Mouse (Mus musculus): ENCODE measurements around the gene Tppp3. TPM values are rescaled to one million over a fixed set of nuclear protein-coding genes. Genes with fewer than 3 reads are reported as not detected.

Gene Tppp3
- polyA plus RNA-seq, 1 experiment from 2014 or later = 38.7 TPM

DNA sequence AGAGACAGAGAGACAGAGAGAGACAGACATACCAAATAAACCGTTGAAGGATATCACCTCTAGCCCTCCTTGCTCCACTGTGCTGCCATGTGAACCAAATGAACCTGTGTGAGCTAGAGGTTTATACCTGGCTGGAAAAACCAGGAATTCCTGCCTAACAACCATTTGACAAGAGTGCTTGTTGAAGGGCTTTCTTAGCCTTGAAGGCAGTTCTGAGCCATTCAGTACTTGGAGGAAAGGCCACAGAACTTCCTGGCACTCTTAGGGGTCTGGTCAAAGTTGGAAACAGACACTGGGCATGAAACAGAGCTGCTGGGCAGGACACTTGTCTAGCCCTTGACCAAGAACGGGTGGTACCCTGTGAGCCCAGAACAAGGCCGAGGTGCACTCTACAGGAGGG, 23.2 kb upstream of the Tppp3 start:
- H3K4me2 ChIP-seq (ENCODE audit: low read depth, low read length) = no peak overlapping the region
- H3K27ac ChIP-seq (ENCODE audit: low read length) = no peak overlapping the region
- no peaks in the 10 kb centered on the region for H3K9me3 ChIP-seq (replicated peaks; ENCODE audit: control insufficient read depth, low read length)
- no peak overlapping the region for H3K4me3 ChIP-seq (ENCODE audit: low read length)
- no peak for ATAC-seq (replicated peaks; ENCODE audit: extremely low read depth, insufficient read depth, low FRiP score)
- peaks cover 26% of the 10 kb centered on the region for H3K4me1 ChIP-seq (ENCODE audit: control insufficient read depth, insufficient read depth, low read length)
- H3K36me3 ChIP-seq (ENCODE audit: control insufficient read depth, insufficient read depth) = no peaks in the 10 kb centered on the region
- H3K9ac ChIP-seq (ENCODE audit: low read length) = no peak overlapping the region
- no peaks in the 10 kb centered on the region for H3K27me3 ChIP-seq (ENCODE audit: control insufficient read depth, insufficient read depth, low read length)
- 81% methylated on average over 3 of the region's 3 CpGs for WGBS

DNA sequence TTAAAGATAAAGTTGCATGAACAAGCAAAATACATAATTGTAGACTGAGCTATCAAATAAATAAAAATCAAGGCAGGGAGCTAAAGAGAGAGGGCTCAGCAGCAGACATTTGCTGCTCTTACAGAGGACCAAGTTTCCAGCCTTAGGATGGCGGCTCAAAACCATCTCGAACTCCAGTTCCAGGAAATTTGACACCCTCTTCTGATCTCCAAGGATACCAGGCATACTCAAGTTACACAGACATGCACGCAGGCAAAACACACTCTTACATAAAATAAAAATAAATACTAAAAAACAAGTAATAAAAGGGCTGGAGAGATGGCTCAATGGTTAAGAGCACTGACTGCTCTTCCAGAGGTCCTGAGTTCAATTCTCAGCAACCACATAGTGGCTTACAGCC, 22.2 kb upstream of the Tppp3 start:
- 52% methylated on average over 3 of the region's 3 CpGs for WGBS
- Histone ChIP-seq H3K4me1 (ENCODE audit: control insufficient read depth, insufficient read depth, low read length) (peaks cover 26% of the 10 kb centered on the region), H3K27ac (ENCODE audit: low read length) (no peak overlapping the region), H3K4me2 (ENCODE audit: low read depth, low read length) (no peak overlapping the region), H3K27me3 (ENCODE audit: control insufficient read depth, insufficient read depth, low read length) (no peaks in the 10 kb centered on the region), H3K36me3 (ENCODE audit: control insufficient read depth, insufficient read depth) (no peaks in the 10 kb centered on the region), H3K9me3 (replicated peaks; ENCODE audit: control insufficient read depth, low read length) (no peaks in the 10 kb centered on the region), H3K9ac (ENCODE audit: low read length) (no peak overlapping the region), H3K4me3 (ENCODE audit: low read length) (no peak overlapping the region)
- ATAC-seq (replicated peaks; ENCODE audit: extremely low read depth, insufficient read depth, low FRiP score) = no peak

DNA sequence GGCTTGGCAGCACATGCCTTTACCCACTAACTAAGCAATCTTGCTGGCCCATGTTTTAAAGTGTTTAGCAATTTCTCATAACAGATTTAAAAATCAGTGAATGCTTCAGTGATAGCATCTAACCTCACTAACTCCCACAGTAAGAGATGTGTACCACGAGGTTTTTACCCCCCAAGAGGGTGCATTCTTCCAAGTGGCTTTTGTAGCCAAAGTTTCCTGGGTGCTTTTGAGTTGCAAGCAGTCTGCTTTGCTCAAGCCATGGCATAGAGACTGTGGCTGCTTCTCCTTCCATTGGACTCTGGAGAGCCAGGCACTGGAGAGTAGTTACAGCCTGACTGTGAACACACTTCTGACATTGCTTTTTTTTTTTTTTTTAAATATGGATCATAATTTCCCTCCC, 18.0 kb upstream of the Tppp3 start:
- Histone ChIP-seq H3K36me3 (ENCODE audit: control insufficient read depth, insufficient read depth) (0 out of 2 replicates have a peak, but pooled peaks cover 5% of the 10 kb centered on the region), H3K9ac (ENCODE audit: low read length) (no peak overlapping the region), H3K4me1 (ENCODE audit: control insufficient read depth, insufficient read depth, low read length) (peaks cover 9% of the 10 kb centered on the region), H3K9me3 (replicated peaks; ENCODE audit: control insufficient read depth, low read length) (no peaks in the 10 kb centered on the region), H3K4me3 (ENCODE audit: low read length) (no peak overlapping the region), H3K27ac (ENCODE audit: low read length) (no peak overlapping the region), H3K4me2 (ENCODE audit: low read depth, low read length) (no peak overlapping the region), H3K27me3 (ENCODE audit: control insufficient read depth, insufficient read depth, low read length) (no peaks in the 10 kb centered on the region)
- ATAC-seq (replicated peaks; ENCODE audit: extremely low read depth, insufficient read depth, low FRiP score) = no peak
- 63% methylated on average over 1 of the region's 1 CpGs for WGBS

DNA sequence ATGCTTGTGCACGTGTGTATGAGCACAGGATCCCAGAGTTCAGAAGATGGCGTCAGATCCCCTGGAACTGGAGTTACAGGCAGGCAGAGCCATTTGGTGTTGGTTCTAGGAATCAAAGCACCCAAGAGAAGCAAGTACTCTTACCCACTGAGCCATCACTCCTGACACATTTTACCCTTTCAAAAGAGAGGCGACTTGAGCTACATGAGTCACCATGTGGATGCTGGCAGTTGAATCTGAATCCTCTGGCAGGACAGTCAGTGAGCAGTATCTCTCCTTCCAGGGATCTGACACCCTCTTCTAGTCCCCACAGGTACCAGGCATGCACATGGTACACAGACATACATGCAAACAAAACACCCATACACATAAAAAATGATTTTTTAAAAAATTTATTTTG, 16.8 kb upstream of the Tppp3 start:
- 58% methylated on average over 3 of the region's 3 CpGs for WGBS
- Histone ChIP-seq H3K27me3 (ENCODE audit: control insufficient read depth, insufficient read depth, low read length) (no peaks in the 10 kb centered on the region), H3K27ac (ENCODE audit: low read length) (no peak overlapping the region), H3K9me3 (replicated peaks; ENCODE audit: control insufficient read depth, low read length) (no peaks in the 10 kb centered on the region), H3K9ac (ENCODE audit: low read length) (no peak overlapping the region), H3K36me3 (ENCODE audit: control insufficient read depth, insufficient read depth) (0 out of 2 replicates have a peak, but pooled peaks cover 5% of the 10 kb centered on the region), H3K4me1 (ENCODE audit: control insufficient read depth, insufficient read depth, low read length) (peaks cover 9% of the 10 kb centered on the region), H3K4me2 (ENCODE audit: low read depth, low read length) (no peak overlapping the region), H3K4me3 (ENCODE audit: low read length) (no peak overlapping the region)
- no peak for ATAC-seq (replicated peaks; ENCODE audit: extremely low read depth, insufficient read depth, low FRiP score)

DNA sequence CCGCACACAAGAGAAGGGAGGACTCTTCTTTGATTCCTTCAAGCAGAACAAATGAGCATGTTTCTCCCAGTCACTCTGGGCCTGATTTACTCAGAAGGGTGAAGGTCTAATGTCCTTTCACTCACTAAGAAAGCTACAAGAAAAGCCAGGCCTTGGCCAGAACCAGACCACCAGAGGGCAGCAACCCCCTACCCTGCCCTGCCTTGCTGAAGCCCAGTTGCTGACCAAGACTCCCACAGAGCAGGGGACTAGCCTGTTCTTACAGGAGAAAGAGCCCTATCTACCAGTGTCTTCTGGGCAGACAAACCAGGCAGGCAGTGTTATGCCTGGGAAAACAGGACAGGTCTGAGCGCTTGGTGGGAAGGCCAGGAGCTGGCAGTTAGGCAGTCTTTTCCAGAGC, 13.1 kb upstream of the Tppp3 start:
- no peak overlapping the region for H3K27ac ChIP-seq (ENCODE audit: low read length)
- no peaks in the 10 kb centered on the region for H3K9me3 ChIP-seq (replicated peaks; ENCODE audit: control insufficient read depth, low read length)
- H3K9ac ChIP-seq (ENCODE audit: low read length) = no peak overlapping the region
- 56% methylated on average over 2 of the region's 2 CpGs for WGBS
- no peak; the same call in 1 of the 2 replicates for ATAC-seq (replicated peaks; ENCODE audit: extremely low read depth, insufficient read depth, low FRiP score)
- peaks cover 3% of the 10 kb centered on the region; the same call in 1 of the 2 replicates for H3K4me1 ChIP-seq (ENCODE audit: control insufficient read depth, insufficient read depth, low read length)
- no peak overlapping the region for H3K4me3 ChIP-seq (ENCODE audit: low read length)
- 0 out of 2 replicates have a peak, but pooled peaks cover 5% of the 10 kb centered on the region for H3K36me3 ChIP-seq (ENCODE audit: control insufficient read depth, insufficient read depth)
- H3K4me2 ChIP-seq (ENCODE audit: low read depth, low read length) = no peak overlapping the region
- no peaks in the 10 kb centered on the region for H3K27me3 ChIP-seq (ENCODE audit: control insufficient read depth, insufficient read depth, low read length)

DNA sequence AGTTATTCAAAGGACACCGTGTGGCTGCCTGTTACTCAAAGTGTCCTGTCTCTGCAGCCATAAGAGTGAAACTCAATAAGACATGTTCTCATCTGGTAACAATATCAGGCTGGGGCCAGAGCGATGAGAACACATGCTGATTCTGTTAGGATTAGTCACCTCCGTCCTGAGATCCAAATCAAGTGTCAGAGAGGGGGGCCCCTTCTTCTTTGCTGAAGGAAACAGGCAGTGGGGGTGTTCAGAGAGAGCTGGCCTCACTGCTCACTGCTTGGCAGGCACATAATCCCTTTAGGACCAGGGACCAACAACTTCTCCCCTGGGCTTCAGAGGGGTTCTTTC, 12.7 kb upstream of the Tppp3 start:
- Histone ChIP-seq H3K27ac (ENCODE audit: low read length) (no peak overlapping the region), H3K4me3 (ENCODE audit: low read length) (no peak overlapping the region), H3K36me3 (ENCODE audit: control insufficient read depth, insufficient read depth) (0 out of 2 replicates have a peak, but pooled peaks cover 5% of the 10 kb centered on the region), H3K9me3 (replicated peaks; ENCODE audit: control insufficient read depth, low read length) (no peaks in the 10 kb centered on the region), H3K4me2 (ENCODE audit: low read depth, low read length) (no peak overlapping the region), H3K9ac (ENCODE audit: low read length) (no peak overlapping the region), H3K27me3 (ENCODE audit: control insufficient read depth, insufficient read depth, low read length) (no peaks in the 10 kb centered on the region), H3K4me1 (ENCODE audit: control insufficient read depth, insufficient read depth, low read length) (peaks cover 3% of the 10 kb centered on the region; the same call in 1 of the 2 replicates)
- 59% methylated on average over 3 of the region's 3 CpGs for WGBS
- ATAC-seq (replicated peaks; ENCODE audit: extremely low read depth, insufficient read depth, low FRiP score) = no peak

DNA sequence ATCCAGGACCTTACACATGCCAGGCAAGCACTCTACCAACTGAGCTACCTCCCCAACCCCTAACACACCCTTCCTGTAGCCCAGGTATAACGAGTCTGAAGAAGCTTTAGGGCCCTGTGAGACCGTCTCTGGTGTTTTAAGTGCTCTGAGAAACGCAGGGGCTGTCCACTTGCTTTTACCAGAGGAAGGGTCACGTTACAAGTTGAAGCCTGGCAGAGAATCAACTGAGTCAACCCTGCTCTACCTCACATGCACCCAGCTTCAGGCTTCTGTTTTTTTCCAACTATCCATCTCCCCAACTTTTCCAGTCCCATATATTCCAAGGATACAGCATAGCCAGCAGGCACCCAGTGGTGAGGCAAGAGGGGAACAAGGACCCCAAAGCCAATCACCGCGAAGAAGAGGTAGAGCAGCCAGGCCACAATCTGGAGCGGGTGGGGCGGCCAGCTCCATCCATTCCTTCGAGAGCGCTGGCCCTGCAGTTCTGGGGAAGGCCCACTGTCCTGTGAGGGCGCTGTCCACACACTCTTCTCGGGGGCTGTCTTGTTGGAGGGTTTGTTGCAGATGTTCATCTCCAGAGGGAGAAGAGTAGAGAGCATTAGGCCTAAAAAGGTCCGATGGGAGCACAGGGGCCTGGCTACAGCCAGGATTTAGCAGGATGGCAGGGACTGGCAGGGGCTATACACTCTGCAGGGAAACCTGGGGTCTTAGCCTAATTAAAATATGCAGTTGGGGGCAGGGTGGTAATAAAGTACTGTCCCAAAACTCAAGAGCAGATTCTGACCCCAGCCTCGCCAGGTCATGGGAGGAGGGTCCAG, 12.1 kb upstream of the Tppp3 start:
- H3K27ac ChIP-seq (ENCODE audit: low read length) = no peak overlapping the region
- H3K9ac ChIP-seq (ENCODE audit: low read length) = no peak overlapping the region
- WGBS = 46% methylated on average over 14 of the region's 14 CpGs
- no peak overlapping the region for H3K4me2 ChIP-seq (ENCODE audit: low read depth, low read length)
- H3K36me3 ChIP-seq (ENCODE audit: control insufficient read depth, insufficient read depth) = 0 out of 2 replicates have a peak, but pooled peaks cover 5% of the 10 kb centered on the region
- H3K4me3 ChIP-seq (ENCODE audit: low read length) = no peak overlapping the region
- H3K9me3 ChIP-seq (replicated peaks; ENCODE audit: control insufficient read depth, low read length) = no peaks in the 10 kb centered on the region
- ATAC-seq (replicated peaks; ENCODE audit: extremely low read depth, insufficient read depth, low FRiP score) = peak; percentile 56
- no peaks in the 10 kb centered on the region for H3K27me3 ChIP-seq (ENCODE audit: control insufficient read depth, insufficient read depth, low read length)
- peaks cover 3% of the 10 kb centered on the region; the same call in 1 of the 2 replicates for H3K4me1 ChIP-seq (ENCODE audit: control insufficient read depth, insufficient read depth, low read length)

DNA sequence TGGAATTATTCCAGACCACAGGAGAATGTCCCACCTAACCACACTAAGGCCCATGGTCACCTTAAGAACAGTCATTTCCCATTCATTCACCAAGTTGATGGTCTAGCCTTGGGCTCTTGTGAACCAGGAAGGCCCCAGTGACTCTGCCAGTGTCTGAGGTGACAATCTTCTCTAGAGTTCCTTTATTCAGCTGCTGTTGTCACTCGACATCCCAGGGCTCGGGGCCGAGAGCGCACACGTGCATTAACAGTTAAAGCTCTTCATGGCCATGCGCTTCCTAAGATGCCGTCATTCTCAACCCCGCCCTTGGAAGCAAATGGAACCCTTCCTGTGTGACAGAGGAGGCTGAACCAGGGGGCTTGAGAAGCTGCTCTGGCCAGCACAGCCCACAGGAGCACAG, 10.8 kb upstream of the Tppp3 start:
- Histone ChIP-seq H3K36me3 (ENCODE audit: control insufficient read depth, insufficient read depth) (0 out of 2 replicates have a peak, but pooled peaks cover 5% of the 10 kb centered on the region), H3K27ac (ENCODE audit: low read length) (no peak overlapping the region), H3K9ac (ENCODE audit: low read length) (no peak overlapping the region), H3K9me3 (replicated peaks; ENCODE audit: control insufficient read depth, low read length) (no peaks in the 10 kb centered on the region), H3K4me1 (ENCODE audit: control insufficient read depth, insufficient read depth, low read length) (peaks cover 10% of the 10 kb centered on the region; the same call in 1 of the 2 replicates), H3K4me2 (ENCODE audit: low read depth, low read length) (no peak overlapping the region), H3K27me3 (ENCODE audit: control insufficient read depth, insufficient read depth, low read length) (no peaks in the 10 kb centered on the region), H3K4me3 (ENCODE audit: low read length) (no peak overlapping the region)
- WGBS = 82% methylated on average over 8 of the region's 8 CpGs
- ATAC-seq (replicated peaks; ENCODE audit: extremely low read depth, insufficient read depth, low FRiP score) = no peak

DNA sequence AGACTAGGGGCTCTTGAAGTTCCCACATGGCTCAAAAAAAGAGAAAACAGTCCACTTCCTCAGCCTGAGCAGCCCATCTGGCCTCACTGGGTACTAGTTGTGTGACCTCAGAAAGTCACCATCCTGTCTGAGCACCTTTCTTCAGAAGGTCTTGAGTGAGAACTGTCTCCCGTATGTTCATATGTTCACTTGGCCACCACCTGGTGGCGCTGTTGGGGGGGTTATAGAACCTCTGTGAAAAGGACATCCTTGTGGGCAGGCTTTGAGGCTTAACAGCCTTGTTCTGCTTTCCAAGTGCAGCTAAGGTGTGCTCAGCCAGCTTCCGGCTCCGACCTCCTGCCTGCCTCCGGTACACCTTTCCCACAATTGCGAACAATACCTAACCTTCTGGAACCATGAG, 10.1 kb upstream of the Tppp3 start:
- Histone ChIP-seq H3K27me3 (ENCODE audit: control insufficient read depth, insufficient read depth, low read length) (no peaks in the 10 kb centered on the region), H3K4me2 (ENCODE audit: low read depth, low read length) (no peak overlapping the region), H3K27ac (ENCODE audit: low read length) (no peak overlapping the region), H3K4me1 (ENCODE audit: control insufficient read depth, insufficient read depth, low read length) (peaks cover 13% of the 10 kb centered on the region; the same call in 1 of the 2 replicates), H3K4me3 (ENCODE audit: low read length) (no peak overlapping the region), H3K9ac (ENCODE audit: low read length) (no peak overlapping the region), H3K36me3 (ENCODE audit: control insufficient read depth, insufficient read depth) (0 out of 2 replicates have a peak, but pooled peaks cover 5% of the 10 kb centered on the region), H3K9me3 (replicated peaks; ENCODE audit: control insufficient read depth, low read length) (no peaks in the 10 kb centered on the region)
- ATAC-seq (replicated peaks; ENCODE audit: extremely low read depth, insufficient read depth, low FRiP score) = no peak
- WGBS = 77% methylated on average over 6 of the region's 6 CpGs
